Mouse (Mus musculus): ENCODE results near the gene Lmo3.

DNA sequence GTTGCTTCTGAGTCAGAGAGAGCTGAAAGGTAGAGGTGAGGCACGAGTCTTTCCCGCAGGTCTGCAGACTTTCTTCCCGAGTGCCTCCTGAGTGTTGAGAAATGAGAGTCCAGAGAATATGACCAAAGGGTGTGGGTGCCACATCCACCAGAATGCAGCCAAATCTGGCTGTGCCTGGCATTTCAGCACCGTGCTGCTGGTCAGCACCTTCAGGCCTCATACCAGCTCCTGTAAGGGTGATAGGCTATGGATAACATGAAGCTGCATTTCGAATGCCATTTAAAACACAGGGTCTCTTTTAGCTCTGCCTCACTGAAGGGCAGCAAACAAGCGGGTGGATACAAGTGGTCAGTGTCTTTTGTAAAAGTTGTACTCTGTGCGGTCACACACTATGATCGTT is 1.5 kb upstream of the Lmo3 start:
- TF ChIP-seq POLR2A (IDR thresholded peaks at IDR 0.05; ENCODE audit: borderline replicate concordance, insufficient read depth, low read length) (no peak), CTCF (IDR thresholded peaks at IDR 0.05; ENCODE audit: borderline replicate concordance, insufficient read depth, low read depth, low read length) (no peak)
